Mouse (Mus musculus) C2C12 (cell line): ENCODE data around the gene Pknox1.

Experiments used
- CTCF ChIP-seq: IDR thresholded peaks from one replicate; pipeline ENCODE4 v1.5.1; 2011; ENCODE audit not compliant: control insufficient read depth, insufficient read depth, insufficient read length
- FOSL1 ChIP-seq: IDR thresholded peaks from one replicate; pipeline ENCODE4 v1.8.0; 2011; ENCODE audit warnings: mild to moderate bottlenecking, low read length; ENCODE audit not compliant: poor library complexity, insufficient read depth, severe bottlenecking
- MYOG ChIP-seq: IDR thresholded peaks from one replicate; pipeline ENCODE4 v1.6.1; 2011; ENCODE audit not compliant: control insufficient read depth, insufficient read length; ENCODE audit errors: extremely low read depth

DNA sequence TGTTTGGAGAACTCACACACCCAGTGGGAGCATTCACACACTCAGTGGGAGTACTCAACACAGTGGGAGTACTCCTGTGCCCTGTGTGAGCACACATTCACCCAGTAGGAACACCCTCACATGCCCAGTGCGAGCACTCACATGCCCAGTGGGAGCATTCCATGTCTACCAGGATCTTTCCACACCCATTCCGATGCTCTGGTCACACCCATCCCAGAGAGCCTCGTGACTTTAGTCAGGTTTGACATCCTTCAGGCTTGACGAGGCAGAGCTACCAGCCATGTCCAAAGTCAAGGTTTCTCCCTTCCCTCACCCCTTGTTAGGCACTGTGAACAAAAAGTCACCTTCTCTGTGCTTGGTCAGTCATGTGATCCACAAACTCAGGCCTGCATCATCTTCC lies 29.2 kb upstream of the Pknox1 start:
- TF ChIP-seq CTCF = no peak
- no peak for TF ChIP-seq MYOG
- no peak for TF ChIP-seq FOSL1
